Mouse (Mus musculus) hindbrain, embryonic 13.5 days (tissue): ENCODE data around the gene Ntrk2. TPM values are rescaled to one million over a fixed set of nuclear protein-coding genes. Genes with fewer than 3 reads are reported as not detected.

Source experiments
- ATAC-seq: fragments of 200-750 bp; cut with Nextera tagmentation; 2 replicates; pipeline ENCODE4 v1.8.0; 2017; ENCODE audit warnings: moderate TSS enrichment; ENCODE audit not compliant: low FRiP score
- H3K27ac ChIP-seq: fragments of 300-500 bp; sonication (generic); 2 replicates; pipeline ENCODE4 v1.5.1; 2015; ENCODE audit warnings: inconsistent platforms, mild to moderate bottlenecking, moderate library complexity
- H3K27me3 ChIP-seq: fragments of 300-500 bp; sonication (generic); 2 replicates; pipeline ENCODE4 v1.6.1; 2015; ENCODE audit warnings: mild to moderate bottlenecking, inconsistent platforms
- H3K36me3 ChIP-seq: fragments of 300-500 bp; sonication (generic); 2 replicates; pipeline ENCODE4 v1.6.1; 2015; ENCODE audit warnings: mild to moderate bottlenecking, inconsistent platforms
- H3K4me1 ChIP-seq: fragments of 300-500 bp; sonication (generic); replicated peaks from 2 replicates; pipeline ENCODE4 v1.6.1; 2015; ENCODE audit warnings: inconsistent platforms
- H3K4me2 ChIP-seq: fragments of 300-500 bp; sonication (generic); 2 replicates; pipeline ENCODE4 v1.6.1; 2015; ENCODE audit warnings: inconsistent platforms, mild to moderate bottlenecking, moderate library complexity
- H3K4me3 ChIP-seq: fragments of 300-500 bp; sonication (generic); 2 replicates; pipeline ENCODE4 v1.5.1; 2015; ENCODE audit warnings: mild to moderate bottlenecking, inconsistent platforms
- H3K9ac ChIP-seq: fragments of 300-500 bp; sonication (generic); 2 replicates; pipeline ENCODE4 v1.6.1; 2015; ENCODE audit warnings: mild to moderate bottlenecking, inconsistent platforms
- H3K9me3 ChIP-seq: fragments of 300-500 bp; sonication (generic); 2 replicates; pipeline ENCODE4 v1.6.1; 2016; ENCODE audit warnings: inconsistent platforms
- WGBS: fragments of 180-500 bp; shearing (Covaris S2); methylation state at CpG from one replicate; pipeline ENCODE4 v1.1.7; 2015; 5-methylcytosine and 5-hydroxymethylcytosine counted together
- polyA plus RNA-seq: library from polyadenylated mRNA; unstranded; fragments of >200 nt; fragmentation: Nextera tagmentation; extraction: Ambion mirVana; gene quantifications from 2 replicates; pipeline ENCODE4 v1.2.1, GENCODE M21; 2015

Ntrk2 gene
- polyA plus RNA-seq, 1 experiment from 2014 or later, result 99.2 TPM

GRCm38 (mm10) chr13:58933126-58933525 is 126.8 kb downstream of the Ntrk2 start:
- no peak overlapping the region for H3K4me3 ChIP-seq
- WGBS, result 20% methylated on average over 4 of the region's 4 CpGs
- no peaks in the 10 kb centered on the region for H3K36me3 ChIP-seq
- no peaks in the 10 kb centered on the region for H3K9me3 ChIP-seq
- no peak overlapping the region for H3K4me2 ChIP-seq
- H3K27ac ChIP-seq, result peak overlapping the region; percentile 27
- H3K4me1 ChIP-seq, result peaks cover 45% of the 10 kb centered on the region
- 0 out of 2 replicates have a peak, but pooled peaks have one; percentile 25 for ATAC-seq
- no peaks in the 10 kb centered on the region for H3K27me3 ChIP-seq
- no peak overlapping the region for H3K9ac ChIP-seq

DNA sequence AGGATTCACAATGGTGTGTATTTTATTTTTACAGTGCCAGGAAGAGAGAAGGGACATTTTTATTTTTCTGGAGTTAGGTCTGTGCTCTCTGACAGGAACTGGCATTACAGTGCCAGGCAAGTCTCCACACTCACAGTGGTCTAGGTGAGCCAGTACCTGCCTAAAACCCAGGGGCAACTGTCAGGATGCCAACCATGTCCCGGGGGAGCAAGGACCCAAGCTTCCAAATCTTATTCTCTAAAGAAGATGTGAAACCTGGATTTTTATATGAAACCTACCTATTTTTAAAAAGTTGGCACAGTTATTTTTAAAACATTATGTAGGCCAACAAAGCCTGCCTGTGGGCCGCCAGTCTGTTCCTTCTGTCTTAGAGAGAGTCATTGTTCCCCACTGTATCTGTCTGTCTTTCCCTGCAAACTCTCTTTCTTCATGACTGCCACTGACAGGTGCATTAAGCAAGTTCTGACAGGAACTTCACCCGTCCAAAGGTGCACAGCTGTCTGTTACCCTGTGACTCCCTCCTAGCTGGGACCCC is 128.3 kb downstream of the Ntrk2 start:
- 81% methylated on average over 3 of the region's 3 CpGs for WGBS
- Histone ChIP-seq H3K27ac (0 out of 2 replicates have a peak overlapping the region, but pooled peaks have one; percentile 41), H3K4me3 (no peak overlapping the region), H3K9ac (no peak overlapping the region), H3K4me2 (no peak overlapping the region), H3K27me3 (no peaks in the 10 kb centered on the region), H3K4me1 (peaks cover 36% of the 10 kb centered on the region), H3K36me3 (no peaks in the 10 kb centered on the region), H3K9me3 (no peaks in the 10 kb centered on the region)
- ATAC-seq, result no peak

DNA sequence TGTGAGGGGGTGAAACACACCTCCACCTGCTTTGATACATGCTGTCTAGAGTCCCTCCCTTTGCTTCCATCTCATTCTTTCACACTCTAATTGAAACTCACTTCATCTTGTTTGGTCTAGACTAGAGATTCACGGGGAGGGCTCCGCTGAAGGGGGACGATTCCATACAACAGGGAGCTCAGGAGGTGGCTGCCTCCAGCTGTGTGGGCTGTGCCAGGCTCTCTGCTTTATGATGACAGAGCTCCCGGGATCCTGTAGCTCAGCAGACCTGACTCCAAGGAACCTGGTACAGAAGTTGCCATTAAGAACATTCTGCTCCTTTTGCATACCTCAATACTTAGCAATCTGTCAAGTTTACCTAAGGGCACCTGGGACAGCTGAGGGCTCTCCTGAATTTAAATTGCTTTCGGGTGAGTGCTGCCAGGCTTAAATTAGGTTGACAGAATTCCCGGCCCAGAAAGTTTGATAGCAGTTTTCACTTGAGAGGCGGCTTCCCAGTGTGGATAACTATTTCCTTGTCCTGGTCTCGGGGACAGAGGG is 129.7 kb downstream of the Ntrk2 start:
- Histone ChIP-seq H3K4me2 (no peak overlapping the region), H3K4me1 (peaks cover 40% of the 10 kb centered on the region), H3K27me3 (no peaks in the 10 kb centered on the region), H3K9ac (no peak overlapping the region), H3K9me3 (no peaks in the 10 kb centered on the region), H3K27ac (0 out of 2 replicates have a peak overlapping the region, but pooled peaks have one; percentile 41), H3K4me3 (no peak overlapping the region), H3K36me3 (peaks cover 3% of the 10 kb centered on the region; the same call in 1 of the 2 replicates)
- WGBS, result 10% methylated on average over 8 of the region's 8 CpGs
- ATAC-seq, result peak; percentile 53; the same call in 1 of the 2 replicates

- H3K9ac ChIP-seq, result no peak overlapping the region
Observed at GRCm38 (mm10) chr13:58937884-58938283, 131.5 kb downstream of the Ntrk2 start.

GRCm38 (mm10) chr13:58938464-58938863 is 132.1 kb downstream of the Ntrk2 start:
- Histone ChIP-seq H3K9me3 (no peaks in the 10 kb centered on the region), H3K4me2 (no peak overlapping the region), H3K9ac (no peak overlapping the region), H3K36me3 (peaks cover 8% of the 10 kb centered on the region; the same call in 1 of the 2 replicates), H3K27ac (peak overlapping the region; percentile 20; the same call in 1 of the 2 replicates), H3K4me3 (no peak overlapping the region), H3K4me1 (peaks cover 30% of the 10 kb centered on the region), H3K27me3 (no peaks in the 10 kb centered on the region)
- 73% methylated on average over 4 of the region's 4 CpGs for WGBS
- 0 out of 2 replicates have a peak, but pooled peaks have one; percentile 37 for ATAC-seq

More at GRCm38 (mm10) chr13:58937884-58938283, 131.5 kb downstream of the Ntrk2 start:
- Histone ChIP-seq H3K27ac (no peak overlapping the region), H3K9me3 (no peaks in the 10 kb centered on the region), H3K27me3 (no peaks in the 10 kb centered on the region), H3K4me3 (no peak overlapping the region), H3K4me1 (peaks cover 36% of the 10 kb centered on the region), H3K4me2 (no peak overlapping the region), H3K36me3 (peaks cover 8% of the 10 kb centered on the region; the same call in 1 of the 2 replicates)
- no peak for ATAC-seq
- WGBS, result 95% methylated on average over 12 of the region's 12 CpGs

GRCm38 (mm10) chr13:58940208-58940607 is 133.8 kb downstream of the Ntrk2 start:
- WGBS, result 94% methylated on average over 6 of the region's 6 CpGs
- peaks cover 8% of the 10 kb centered on the region; the same call in 1 of the 2 replicates for H3K36me3 ChIP-seq
- peaks cover 19% of the 10 kb centered on the region for H3K4me1 ChIP-seq
- no peak overlapping the region for H3K4me3 ChIP-seq
- no peak overlapping the region for H3K4me2 ChIP-seq
- no peak for ATAC-seq
- H3K27me3 ChIP-seq, result no peaks in the 10 kb centered on the region
- no peaks in the 10 kb centered on the region for H3K9me3 ChIP-seq
- H3K27ac ChIP-seq, result no peak overlapping the region
- no peak overlapping the region for H3K9ac ChIP-seq

GRCm38 (mm10) chr13:58940798-58941197 is 134.4 kb downstream of the Ntrk2 start:
- no peak for ATAC-seq
- no peak overlapping the region for H3K27ac ChIP-seq

DNA sequence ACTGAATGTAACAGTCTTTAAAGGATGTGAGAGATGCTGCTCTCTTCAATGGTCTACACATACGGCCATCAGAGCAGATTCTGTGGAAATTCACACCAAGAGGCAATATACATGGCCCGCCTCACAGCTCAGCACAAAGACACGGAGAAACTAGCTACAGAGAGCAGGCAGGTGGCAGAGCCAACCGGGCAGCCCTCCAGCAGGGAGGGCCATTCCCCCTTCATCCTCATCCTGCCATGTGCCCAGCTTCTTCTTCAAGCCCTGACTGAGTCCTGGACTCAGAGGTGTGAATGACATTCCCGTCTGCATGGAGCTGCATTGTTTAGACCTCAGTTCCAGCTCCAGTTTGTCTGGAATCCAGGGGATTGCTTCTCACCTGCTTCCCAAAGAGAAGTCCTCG is 139.4 kb downstream of the Ntrk2 start:
- peaks cover 7% of the 10 kb centered on the region; the same call in 1 of the 2 replicates for H3K36me3 ChIP-seq
- no peak overlapping the region for H3K4me2 ChIP-seq
- no peak overlapping the region for H3K9ac ChIP-seq
- no peak overlapping the region for H3K4me3 ChIP-seq
- H3K27ac ChIP-seq, result peak overlapping the region; percentile 14
- H3K27me3 ChIP-seq, result no peaks in the 10 kb centered on the region
- H3K4me1 ChIP-seq, result peaks cover 30% of the 10 kb centered on the region
- H3K9me3 ChIP-seq, result no peaks in the 10 kb centered on the region
- WGBS, result 74% methylated on average over 6 of the region's 6 CpGs
- ATAC-seq, result 0 out of 2 replicates have a peak, but pooled peaks have one; percentile 13

More at GRCm38 (mm10) chr13:58940798-58941197, 134.4 kb downstream of the Ntrk2 start:
- peaks cover 17% of the 10 kb centered on the region for H3K4me1 ChIP-seq
- no peak overlapping the region for H3K9ac ChIP-seq
- WGBS, result 55% methylated on average over 7 of the region's 7 CpGs
- H3K9me3 ChIP-seq, result no peaks in the 10 kb centered on the region
- no peaks in the 10 kb centered on the region for H3K27me3 ChIP-seq
- H3K36me3 ChIP-seq, result peaks cover 8% of the 10 kb centered on the region; the same call in 1 of the 2 replicates
- no peak overlapping the region for H3K4me3 ChIP-seq
- no peak overlapping the region for H3K4me2 ChIP-seq

- Histone ChIP-seq H3K27me3 (no peaks in the 10 kb centered on the region), H3K36me3 (no peaks in the 10 kb centered on the region), H3K4me2 (no peak overlapping the region), H3K27ac (peak overlapping the region; percentile 44; the same call in 1 of the 2 replicates), H3K4me3 (no peak overlapping the region), H3K9ac (no peak overlapping the region), H3K4me1 (peaks cover 26% of the 10 kb centered on the region), H3K9me3 (no peaks in the 10 kb centered on the region)
- 52% methylated on average over 6 of the region's 6 CpGs for WGBS
- peak; percentile 50 for ATAC-seq
Observed at GRCm38 (mm10) chr13:58946589-58946988, 140.2 kb downstream of the Ntrk2 start.

- H3K9ac ChIP-seq, result no peak overlapping the region
- no peaks in the 10 kb centered on the region for H3K36me3 ChIP-seq
- H3K27me3 ChIP-seq, result no peaks in the 10 kb centered on the region
- H3K4me3 ChIP-seq, result no peak overlapping the region
- no peak for ATAC-seq
- H3K4me1 ChIP-seq, result peaks cover 26% of the 10 kb centered on the region
- H3K27ac ChIP-seq, result peak overlapping the region; percentile 44; the same call in 1 of the 2 replicates
- no peak overlapping the region for H3K4me2 ChIP-seq
- 43% methylated on average over 9 of the region's 9 CpGs for WGBS
- H3K9me3 ChIP-seq, result no peaks in the 10 kb centered on the region
Observed at GRCm38 (mm10) chr13:58947056-58947455, 140.7 kb downstream of the Ntrk2 start.

DNA sequence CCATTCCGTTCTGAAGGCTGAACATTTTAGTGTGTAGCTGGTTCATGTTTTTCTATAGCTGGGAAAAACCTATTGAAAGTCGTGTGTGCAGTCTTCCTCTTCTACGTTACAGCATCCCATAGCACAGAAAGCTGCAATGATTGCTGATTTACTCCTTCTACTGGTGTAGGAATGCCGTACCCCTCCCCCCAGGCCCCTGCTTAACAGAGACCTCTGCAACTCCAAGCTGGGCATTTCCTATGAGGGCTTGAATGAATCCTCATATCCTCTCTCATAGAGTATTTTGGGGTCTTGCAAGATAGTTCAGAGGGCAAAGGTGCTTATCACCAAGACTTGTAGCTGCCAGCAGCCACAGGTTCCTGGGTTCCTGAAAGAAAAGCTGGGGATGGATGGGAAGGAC is 148.0 kb downstream of the Ntrk2 start:
- 22% methylated on average over 4 of the region's 4 CpGs for WGBS
- H3K27ac ChIP-seq, result no peak overlapping the region

DNA sequence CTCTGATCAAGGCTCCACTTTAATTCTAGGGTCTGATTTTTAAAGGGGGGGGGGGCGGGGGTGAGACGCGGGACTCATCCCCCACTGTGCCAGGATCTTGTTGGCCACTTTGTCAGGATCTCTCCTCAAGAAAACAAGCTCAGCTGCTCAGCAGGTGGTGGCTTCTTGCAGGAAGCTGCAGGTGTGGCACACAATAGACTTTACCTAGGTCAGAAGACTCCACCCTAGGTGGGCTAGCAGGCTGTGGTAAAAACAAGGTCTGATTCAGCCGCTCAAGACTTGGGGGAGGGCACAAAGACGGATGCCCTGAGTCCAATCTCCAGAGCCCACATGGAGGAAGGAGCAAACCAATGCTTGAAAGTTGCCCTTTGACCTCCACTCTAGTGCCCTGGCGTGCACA is 148.4 kb downstream of the Ntrk2 start:
- Histone ChIP-seq H3K27me3 (no peaks in the 10 kb centered on the region), H3K4me3 (no peak overlapping the region), H3K4me2 (no peak overlapping the region), H3K27ac (no peak overlapping the region), H3K9me3 (no peaks in the 10 kb centered on the region), H3K9ac (no peak overlapping the region), H3K36me3 (no peaks in the 10 kb centered on the region), H3K4me1 (peaks cover 18% of the 10 kb centered on the region)
- no peak for ATAC-seq
- 10% methylated on average over 6 of the region's 6 CpGs for WGBS

More for the DNA sequence above, 148.0 kb downstream of the Ntrk2 start:
- Histone ChIP-seq H3K36me3 (no peaks in the 10 kb centered on the region), H3K4me3 (no peak overlapping the region), H3K4me1 (peaks cover 18% of the 10 kb centered on the region), H3K27me3 (no peaks in the 10 kb centered on the region), H3K9ac (no peak overlapping the region), H3K4me2 (no peak overlapping the region), H3K9me3 (no peaks in the 10 kb centered on the region)
- no peak for ATAC-seq
